Mouse (Mus musculus) kidney, adult 2 months (tissue): ENCODE measurements around the gene Stam.

Experiments
- CTCF ChIP-seq: fragments of 200-500 bp; conservative IDR thresholded peaks from 2 replicates; pipeline ENCODE4 v1.5.1; 2011; ENCODE audit warnings: low read depth, mild to moderate bottlenecking, control low read depth, low read length, moderate library complexity, mixed read lengths; ENCODE audit not compliant: insufficient read depth, insufficient read length
- POLR2A ChIP-seq: fragments of 200-500 bp; IDR thresholded peaks from one replicate; pipeline ENCODE4 v1.6.1; 2011; ENCODE audit warnings: low read depth, low read length, control low read depth

- no peak for TF ChIP-seq POLR2A
- TF ChIP-seq CTCF = no peak
Observed at GRCm38 (mm10) chr2:14146913-14147312, 73.0 kb downstream of the Stam start.
